Mouse (Mus musculus) forebrain, embryonic 12.5 days (tissue): ENCODE measurements around the gene Zp1. TPM values are rescaled to one million over a fixed set of nuclear protein-coding genes. Genes with fewer than 3 reads are reported as not detected.

Source experiments
- ATAC-seq: fragments of 200-750 bp; cut with Nextera tagmentation; 2 replicates; pipeline ENCODE4 v1.8.0; 2017; ENCODE audit warnings: moderate TSS enrichment; ENCODE audit not compliant: low FRiP score
- H3K27ac ChIP-seq: fragments of 300-500 bp; sonication (generic); 2 replicates; pipeline ENCODE4 v1.5.1; 2016; ENCODE audit warnings: mild to moderate bottlenecking
- H3K27me3 ChIP-seq: fragments of 300-500 bp; sonication (generic); 2 replicates; pipeline ENCODE4 v1.6.1; 2016; ENCODE audit warnings: mild to moderate bottlenecking
- H3K36me3 ChIP-seq: fragments of 300-500 bp; sonication (generic); replicated peaks from 2 replicates; pipeline ENCODE4 v1.6.1; 2016; ENCODE audit warnings: mild to moderate bottlenecking
- H3K4me1 ChIP-seq: fragments of 300-500 bp; sonication (generic); 2 replicates; pipeline ENCODE4 v1.6.1; 2016
- H3K4me2 ChIP-seq: fragments of 300-500 bp; sonication (generic); 2 replicates; pipeline ENCODE4 v1.6.1; 2016; ENCODE audit warnings: mild to moderate bottlenecking, moderate library complexity
- H3K4me3 ChIP-seq: fragments of 300-500 bp; sonication (generic); replicated peaks from 2 replicates; pipeline ENCODE4 v1.5.1; 2016; ENCODE audit warnings: mild to moderate bottlenecking
- H3K9ac ChIP-seq: fragments of 300-500 bp; sonication (generic); 2 replicates; pipeline ENCODE4 v1.6.1; 2016; ENCODE audit warnings: mild to moderate bottlenecking
- H3K9me3 ChIP-seq: fragments of 300-500 bp; sonication (generic); 2 replicates; pipeline ENCODE4 v1.6.1; 2016
- WGBS: fragments of 180-500 bp; shearing (Covaris S2); methylation state at CpG from one replicate; pipeline ENCODE4 v1.1.7; 2016; 5-methylcytosine and 5-hydroxymethylcytosine counted together
- polyA plus RNA-seq: library from polyadenylated mRNA; unstranded; fragments of >200 nt; fragmentation: Nextera tagmentation; extraction: Ambion mirVana; gene quantifications from 2 replicates; pipeline ENCODE4 v1.2.1, GENCODE M21; 2016

Zp1 gene
- polyA plus RNA-seq, 1 experiment from 2014 or later: not detected

DNA sequence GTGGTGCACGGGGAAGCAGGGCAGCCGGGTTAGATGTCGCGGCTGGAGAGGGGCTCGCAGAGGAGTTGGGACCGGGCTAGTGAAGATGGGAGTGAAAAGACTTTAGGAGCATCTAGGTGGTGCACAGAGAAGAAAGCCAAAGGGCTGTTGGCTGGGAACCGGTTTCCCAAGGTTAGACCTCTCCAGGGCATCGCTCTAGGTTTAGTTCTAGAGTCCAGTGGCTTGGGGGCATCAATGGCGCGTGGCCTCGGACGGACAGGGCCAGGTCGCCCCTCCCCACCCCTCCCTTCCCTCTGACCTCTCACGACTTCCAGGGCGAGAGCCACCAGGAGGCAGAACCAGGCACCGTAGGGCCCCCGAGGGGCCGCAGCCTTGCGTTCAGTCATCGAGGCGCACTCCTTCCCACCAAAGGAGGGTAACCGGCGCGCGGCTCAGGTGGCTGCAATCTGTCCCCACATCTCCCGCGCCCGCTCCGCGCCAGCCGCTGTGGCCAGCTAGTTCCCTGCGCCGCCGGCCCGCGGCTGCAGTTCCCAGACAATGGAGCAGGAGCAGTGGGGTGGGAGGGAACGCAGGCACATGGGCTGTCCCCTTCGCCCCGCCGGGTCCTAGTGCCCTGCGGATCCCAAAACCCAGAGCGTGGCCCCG is 51.1 kb downstream of the Zp1 start:
- peak overlapping the region; percentile 87 for H3K4me3 ChIP-seq
- peak; percentile 97 for ATAC-seq

DNA sequence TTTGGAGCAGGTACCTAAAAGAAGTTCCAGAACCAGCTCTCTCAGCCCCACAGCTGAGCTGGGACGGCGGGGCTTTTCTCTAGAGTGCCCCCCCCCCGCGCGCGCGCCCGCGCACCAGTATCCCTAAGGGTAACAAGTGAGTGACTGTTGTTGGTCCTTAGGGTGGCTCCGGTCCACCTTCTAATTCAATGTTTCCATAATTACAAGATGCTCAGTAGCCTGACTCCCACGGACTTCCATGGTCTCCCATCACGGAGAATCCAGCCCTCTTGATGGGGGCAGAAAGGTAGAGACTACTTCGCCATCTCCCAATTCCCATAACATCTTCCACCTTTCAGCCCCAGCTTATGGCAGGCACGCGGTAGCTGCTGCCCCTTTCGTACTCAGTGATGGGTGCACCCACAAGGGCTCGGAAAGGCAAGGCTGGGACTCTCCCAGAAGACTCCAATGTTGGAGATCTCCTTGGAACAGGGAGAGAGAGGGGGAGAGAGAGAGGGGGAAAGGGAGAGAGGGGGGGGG is 51.8 kb downstream of the Zp1 start:
- Histone ChIP-seq H3K27ac (peak overlapping the region; percentile 91), H3K9ac (peak overlapping the region; percentile 90), H3K4me1 (peaks cover 26% of the 10 kb centered on the region), H3K9me3 (no peaks in the 10 kb centered on the region), H3K36me3 (peaks cover 64% of the 10 kb centered on the region), H3K4me3 (peak overlapping the region; percentile 87), H3K27me3 (no peaks in the 10 kb centered on the region), H3K4me2 (peak overlapping the region; percentile 89)
- WGBS: 0% methylated on average over 17 of the region's 17 CpGs
- peak; percentile 30 for ATAC-seq

More for the DNA sequence above, 51.1 kb downstream of the Zp1 start:
- Histone ChIP-seq H3K9ac (peak overlapping the region; percentile 90), H3K27ac (peak overlapping the region; percentile 91), H3K27me3 (no peaks in the 10 kb centered on the region), H3K36me3 (peaks cover 64% of the 10 kb centered on the region), H3K4me2 (peak overlapping the region; percentile 89), H3K9me3 (no peaks in the 10 kb centered on the region), H3K4me1 (peaks cover 26% of the 10 kb centered on the region)
- 1% methylated on average over 40 of the region's 43 CpGs for WGBS

DNA sequence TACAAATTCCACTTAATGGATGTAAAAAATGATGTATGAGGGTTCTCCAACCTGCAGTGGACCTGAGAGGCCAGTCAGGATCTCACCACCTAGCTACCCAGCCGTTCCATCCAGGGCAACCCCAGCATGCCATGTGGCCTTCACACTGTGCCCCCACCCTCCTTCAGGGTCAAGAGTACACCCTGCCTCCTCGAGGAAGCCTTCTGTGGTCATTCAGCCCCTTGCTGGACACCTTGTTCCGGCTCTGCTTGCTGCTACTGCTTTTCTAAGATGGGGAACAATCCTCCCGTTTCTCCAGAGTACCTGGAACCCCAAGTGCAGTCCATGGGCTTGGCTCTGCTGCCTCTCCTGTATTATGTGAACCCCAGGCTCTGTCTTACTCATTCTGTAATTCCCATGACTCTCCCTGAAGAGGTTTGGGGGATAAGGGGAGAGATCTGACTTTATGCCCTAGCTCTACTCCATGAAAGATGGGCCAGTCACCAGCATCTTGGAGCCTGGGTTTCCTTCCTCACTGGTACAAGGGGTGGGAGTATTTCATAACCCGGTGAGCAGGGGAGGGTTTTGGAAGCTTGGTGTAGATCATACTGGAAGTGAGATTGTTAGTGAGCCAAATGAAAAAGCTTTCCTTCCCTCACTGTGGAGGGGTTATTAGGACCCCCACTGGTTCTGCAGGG is 52.3 kb downstream of the Zp1 start:
- H3K4me3 ChIP-seq: peak overlapping the region; percentile 87
- H3K36me3 ChIP-seq: peaks cover 64% of the 10 kb centered on the region
- peaks cover 26% of the 10 kb centered on the region for H3K4me1 ChIP-seq
- H3K9ac ChIP-seq: peak overlapping the region; percentile 90
- WGBS: 32% methylated on average over 5 of the region's 5 CpGs
- ATAC-seq: 0 out of 2 replicates have a peak, but pooled peaks have one; percentile 9
- H3K9me3 ChIP-seq: no peaks in the 10 kb centered on the region
- no peaks in the 10 kb centered on the region for H3K27me3 ChIP-seq
- H3K27ac ChIP-seq: 0 out of 2 replicates have a peak overlapping the region, but pooled peaks have one; percentile 91
- peak overlapping the region; percentile 89 for H3K4me2 ChIP-seq

DNA sequence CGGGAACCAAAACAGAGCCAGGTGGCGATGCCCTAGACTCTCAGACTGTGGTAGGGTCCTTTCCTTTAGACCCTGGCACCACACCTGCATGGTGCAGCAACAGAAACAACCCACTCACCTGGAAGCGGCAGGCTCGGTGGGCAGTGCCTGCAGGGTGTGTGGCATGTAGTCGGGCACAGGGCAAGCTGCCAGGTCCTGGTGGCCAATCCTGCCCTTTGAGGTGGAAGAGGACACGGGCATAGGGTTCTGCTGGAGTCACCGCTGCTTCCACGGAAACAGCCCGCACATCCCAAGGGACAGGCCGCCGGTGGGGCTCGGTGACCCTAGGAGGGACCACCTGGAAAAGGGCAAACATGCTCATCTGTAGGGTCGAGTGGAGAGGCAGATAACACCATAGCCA is 54.1 kb downstream of the Zp1 start:
- Histone ChIP-seq H3K4me3 (no peak overlapping the region), H3K9me3 (no peaks in the 10 kb centered on the region), H3K4me2 (no peak overlapping the region), H3K4me1 (peaks cover 26% of the 10 kb centered on the region), H3K36me3 (peaks cover 64% of the 10 kb centered on the region), H3K27me3 (no peaks in the 10 kb centered on the region), H3K27ac (no peak overlapping the region), H3K9ac (no peak overlapping the region)
- no peak for ATAC-seq
- WGBS: 90% methylated on average over 13 of the region's 13 CpGs

Other genes starting within 250 kb of the Zp1 start
- not detected in 2 replicates for gene Pga5, start 242.6 kb downstream of the Zp1 start, polyA plus RNA-seq
- 32.5 and 35.2 TPM in 2 replicates for gene Vps37c, start 231.9 kb downstream of the Zp1 start, polyA plus RNA-seq
- not detected in 2 replicates for gene Cd5, start 181.6 kb downstream of the Zp1 start, polyA plus RNA-seq
- gene Cd6, start 90.6 kb downstream of the Zp1 start, polyA plus RNA-seq: not detected in 2 replicates
- 0.12 and 0.38 TPM in 2 replicates for gene Slc15a3, start 80.9 kb downstream of the Zp1 start, polyA plus RNA-seq
- gene Tmem132a, start 50.7 kb downstream of the Zp1 start, polyA plus RNA-seq: 115 and 126 TPM in 2 replicates
- gene Tmem109, start 38.6 kb downstream of the Zp1 start, polyA plus RNA-seq: 35.6 and 36.6 TPM in 2 replicates
- gene Prpf19, start 25.4 kb downstream of the Zp1 start, polyA plus RNA-seq: 43.3 and 49.6 TPM in 2 replicates
- 0.08 TPM in 1 of 2 replicates, not detected in the other for gene Ptgdr2, start 16.5 kb upstream of the Zp1 start, polyA plus RNA-seq
- gene Ccdc86, start 28.6 kb upstream of the Zp1 start, polyA plus RNA-seq: 26.2 and 27.0 TPM in 2 replicates
- not detected in 2 replicates for gene Ms4a10, start 54.0 kb upstream of the Zp1 start, polyA plus RNA-seq
- not detected in 2 replicates for gene Ms4a15, start 72.6 kb upstream of the Zp1 start, polyA plus RNA-seq
- gene Ms4a18, start 97.4 kb upstream of the Zp1 start, polyA plus RNA-seq: not detected in 2 replicates
- not detected in 2 replicates for gene Ms4a8a, start 160.5 kb upstream of the Zp1 start, polyA plus RNA-seq
- not detected in 2 replicates for gene 1700017D01Rik, start 210.2 kb upstream of the Zp1 start, polyA plus RNA-seq
- not detected in 2 replicates for gene 1700025F22Rik, start 244.7 kb upstream of the Zp1 start, polyA plus RNA-seq